Mouse (Mus musculus) heart, embryonic 10.5 days (tissue): ENCODE results near the gene Ccdc71. TPM values are rescaled to one million over a fixed set of nuclear protein-coding genes. Genes with fewer than 3 reads are reported as not detected.

ENCODE experiments used
- DNase-seq: peaks from one replicate; pipeline ENCODE4 v3.0.0-alpha.2; 2017; ENCODE audit warnings: low spot score
- H3K27ac ChIP-seq: fragments of 300-500 bp; sonication (generic); 2 replicates; pipeline ENCODE4 v1.5.1; 2016; ENCODE audit warnings: mild to moderate bottlenecking
- H3K27me3 ChIP-seq: fragments of 300-500 bp; sonication (generic); 2 replicates; pipeline ENCODE4 v1.6.1; 2016; ENCODE audit warnings: mild to moderate bottlenecking; ENCODE audit not compliant: poor library complexity, insufficient read depth, severe bottlenecking
- H3K36me3 ChIP-seq: fragments of 300-500 bp; sonication (generic); 2 replicates; pipeline ENCODE4 v1.6.1; 2016; ENCODE audit warnings: mild to moderate bottlenecking, moderate library complexity
- H3K4me1 ChIP-seq: fragments of 300-500 bp; sonication (generic); 2 replicates; pipeline ENCODE4 v1.6.1; 2016; ENCODE audit warnings: mild to moderate bottlenecking
- H3K4me3 ChIP-seq: fragments of 300-500 bp; sonication (generic); 2 replicates; pipeline ENCODE4 v1.5.1; 2016; ENCODE audit warnings: mild to moderate bottlenecking, moderate library complexity
- H3K9me3 ChIP-seq: fragments of 300-500 bp; sonication (generic); 2 replicates; pipeline ENCODE4 v1.6.1; 2016; ENCODE audit warnings: mild to moderate bottlenecking, moderate library complexity
- WGBS: fragments of 180-500 bp; shearing (Covaris S2); methylation state at CpG from one replicate; pipeline ENCODE4 v1.1.7; 2016; 5-methylcytosine and 5-hydroxymethylcytosine counted together
- polyA plus RNA-seq: library from polyadenylated mRNA; unstranded; fragments of >200 nt; fragmentation: Nextera tagmentation; extraction: Ambion mirVana; gene quantifications from 2 replicates; pipeline ENCODE4 v1.2.1, GENCODE M21; 2016

The Ccdc71 gene
- polyA plus RNA-seq, 1 experiment from 2014 or later, result 61.1 TPM

DNA sequence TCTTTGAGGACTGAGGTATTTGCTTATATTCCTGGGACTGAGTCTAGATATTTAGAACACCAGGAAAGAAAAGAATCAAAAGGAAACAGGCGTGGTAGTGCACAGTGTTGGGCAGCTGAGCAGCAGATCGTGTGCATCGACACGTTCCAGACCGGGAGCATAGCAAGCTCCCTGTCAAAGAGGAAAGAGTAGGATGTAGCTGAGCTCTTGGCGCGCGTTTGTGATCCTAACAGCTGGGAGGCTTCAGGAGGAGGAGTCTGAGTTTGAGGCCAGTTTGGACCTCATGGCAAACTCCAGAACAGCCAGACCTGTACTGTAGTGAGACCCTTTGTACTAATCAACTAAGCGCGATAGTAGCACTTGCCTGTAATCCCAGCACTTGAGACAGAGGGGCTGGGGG lies 1.9 kb downstream of the Ccdc71 start:
- H3K4me3 ChIP-seq, result peak overlapping the region; percentile 92; the same call in 1 of the 2 replicates
- WGBS, result 88% methylated on average over 10 of the region's 10 CpGs
- no peak overlapping the region for H3K27ac ChIP-seq
- H3K27me3 ChIP-seq, result no peaks in the 10 kb centered on the region
- H3K36me3 ChIP-seq, result peaks cover 43% of the 10 kb centered on the region
- H3K4me1 ChIP-seq, result peaks cover 19% of the 10 kb centered on the region
- DNase-seq, result no peak
- no peaks in the 10 kb centered on the region for H3K9me3 ChIP-seq

DNA sequence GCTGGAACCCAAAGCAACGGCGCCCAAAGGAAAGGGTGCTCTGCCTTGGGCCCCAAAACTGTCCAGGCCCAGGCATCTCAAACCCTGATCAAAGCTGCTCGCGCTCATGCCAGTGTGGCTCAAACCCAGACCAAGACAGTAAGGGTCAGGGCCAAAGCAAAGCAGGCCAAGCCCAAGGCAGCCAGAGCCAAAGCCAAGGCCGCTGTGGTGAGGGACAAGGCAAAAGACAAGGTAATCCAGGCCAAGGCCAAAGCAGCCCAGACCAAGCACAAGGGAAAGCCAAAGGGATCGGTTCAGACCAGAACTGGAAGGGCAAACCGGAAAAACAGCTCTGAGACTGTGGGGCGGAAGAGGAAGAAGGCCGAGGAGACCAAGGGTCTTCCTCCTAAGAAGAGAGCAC lies 3.4 kb downstream of the Ccdc71 start:
- H3K27ac ChIP-seq, result no peak overlapping the region
- peaks cover 47% of the 10 kb centered on the region for H3K36me3 ChIP-seq
- no peaks in the 10 kb centered on the region for H3K9me3 ChIP-seq
- H3K4me3 ChIP-seq, result no peak overlapping the region
- H3K4me1 ChIP-seq, result peaks cover 19% of the 10 kb centered on the region
- WGBS, result 96% methylated on average over 9 of the region's 9 CpGs
- no peaks in the 10 kb centered on the region for H3K27me3 ChIP-seq
- no peak for DNase-seq

DNA sequence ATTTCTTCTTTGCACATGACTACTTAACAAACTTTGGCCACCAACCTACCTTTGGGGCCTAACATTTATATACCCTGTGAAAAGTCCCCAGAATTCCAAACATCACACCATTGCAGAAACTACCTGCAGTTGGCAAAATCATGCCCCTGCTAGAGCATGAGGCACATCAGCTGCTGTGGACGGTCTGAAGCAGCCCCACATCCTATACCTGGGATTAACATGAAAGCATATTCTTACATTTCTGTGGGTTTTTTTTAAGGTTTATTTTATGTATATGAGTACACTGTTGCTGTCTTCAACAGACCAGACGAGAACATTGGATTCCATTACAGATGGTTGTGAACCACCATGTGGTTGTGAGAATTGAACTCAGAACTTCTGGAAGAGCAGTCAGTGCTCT lies 5.9 kb downstream of the Ccdc71 start:
- 85% methylated on average over 2 of the region's 2 CpGs for WGBS

DNA sequence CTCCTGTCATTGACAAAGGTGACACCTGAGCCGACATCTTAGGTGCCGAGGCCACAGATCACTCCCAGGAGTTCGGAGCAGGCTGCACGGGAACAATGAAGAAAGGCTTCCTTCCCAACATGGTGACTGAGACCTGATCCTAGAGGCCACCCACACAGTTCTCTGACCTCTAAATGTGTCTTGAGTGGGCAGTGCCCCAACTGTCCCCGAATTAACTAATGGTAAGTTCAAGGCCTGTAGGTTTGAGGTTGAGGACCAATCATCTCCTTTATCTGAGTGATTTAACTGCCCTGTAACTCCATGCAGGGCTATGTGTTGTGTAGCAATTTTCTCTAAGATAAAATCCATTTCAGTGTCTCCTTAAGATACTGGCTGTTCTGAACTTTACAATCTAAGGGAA lies 9.1 kb downstream of the Ccdc71 start:
- no peak overlapping the region for H3K4me3 ChIP-seq
- WGBS, result 72% methylated on average over 5 of the region's 5 CpGs
- H3K36me3 ChIP-seq, result peaks cover 28% of the 10 kb centered on the region
- H3K27me3 ChIP-seq, result no peaks in the 10 kb centered on the region
- H3K27ac ChIP-seq, result no peak overlapping the region; the same call in 1 of the 2 replicates
- H3K9me3 ChIP-seq, result no peaks in the 10 kb centered on the region
- H3K4me1 ChIP-seq, result no peaks in the 10 kb centered on the region
- no peak for DNase-seq

More for the DNA sequence above, 5.9 kb downstream of the Ccdc71 start:
- Histone ChIP-seq H3K4me3 (no peak overlapping the region), H3K4me1 (peaks cover 16% of the 10 kb centered on the region), H3K9me3 (no peaks in the 10 kb centered on the region), H3K36me3 (peaks cover 47% of the 10 kb centered on the region), H3K27me3 (no peaks in the 10 kb centered on the region), H3K27ac (no peak overlapping the region)
- DNase-seq, result no peak

DNA sequence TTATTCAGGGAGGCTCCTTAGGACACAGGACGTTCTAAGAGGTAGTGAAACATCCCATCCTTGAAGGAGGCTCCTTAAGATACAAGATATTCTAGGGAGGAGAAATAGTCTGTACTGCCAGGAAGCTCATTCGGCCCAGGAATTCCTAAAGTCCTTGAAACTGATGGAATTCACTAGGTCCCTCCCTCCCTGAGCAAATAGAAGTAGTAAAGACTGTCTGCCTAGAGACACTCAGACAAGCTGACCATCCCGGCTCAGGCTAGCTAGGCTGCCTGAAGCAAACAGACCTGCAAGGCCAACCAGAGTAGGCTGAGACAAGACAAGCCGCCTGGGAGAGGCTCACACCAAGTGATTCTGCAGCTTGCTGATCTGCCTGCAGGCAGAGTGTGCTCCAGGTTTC lies 9.5 kb downstream of the Ccdc71 start:
- H3K36me3 ChIP-seq, result peaks cover 23% of the 10 kb centered on the region
- no peak for DNase-seq
- WGBS, result 65% methylated on average over 4 of the region's 4 CpGs
- H3K4me3 ChIP-seq, result no peak overlapping the region
- H3K27me3 ChIP-seq, result no peaks in the 10 kb centered on the region
- H3K9me3 ChIP-seq, result no peaks in the 10 kb centered on the region
- H3K4me1 ChIP-seq, result no peaks in the 10 kb centered on the region
- H3K27ac ChIP-seq, result no peak overlapping the region

DNA sequence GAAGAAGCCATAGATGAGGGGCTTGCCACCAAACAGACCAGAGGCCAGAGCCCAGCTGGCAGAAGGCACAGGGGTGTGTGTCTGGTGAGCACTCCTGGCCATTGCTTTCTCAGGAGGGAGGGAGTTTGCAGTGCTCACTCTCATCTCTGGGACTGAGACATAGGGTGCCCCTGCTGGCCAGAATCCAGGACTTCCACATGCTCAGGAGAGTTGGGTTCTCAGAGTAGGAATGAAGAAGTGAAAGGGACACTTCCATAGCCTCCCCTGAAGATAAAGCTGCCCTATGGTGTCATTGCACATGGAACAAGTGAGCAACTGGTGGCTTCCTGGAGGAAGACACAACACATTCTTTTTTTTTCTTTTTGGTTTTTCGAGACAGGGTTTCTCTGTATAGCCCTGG lies 14.2 kb downstream of the Ccdc71 start:
- H3K4me1 ChIP-seq, result peaks cover 9% of the 10 kb centered on the region
- no peaks in the 10 kb centered on the region for H3K27me3 ChIP-seq
- no peak for DNase-seq
- 50% methylated on average over 1 of the region's 1 CpGs for WGBS
- H3K36me3 ChIP-seq, result no peaks in the 10 kb centered on the region
- H3K4me3 ChIP-seq, result no peak overlapping the region
- no peak overlapping the region for H3K27ac ChIP-seq
- no peaks in the 10 kb centered on the region for H3K9me3 ChIP-seq

DNA sequence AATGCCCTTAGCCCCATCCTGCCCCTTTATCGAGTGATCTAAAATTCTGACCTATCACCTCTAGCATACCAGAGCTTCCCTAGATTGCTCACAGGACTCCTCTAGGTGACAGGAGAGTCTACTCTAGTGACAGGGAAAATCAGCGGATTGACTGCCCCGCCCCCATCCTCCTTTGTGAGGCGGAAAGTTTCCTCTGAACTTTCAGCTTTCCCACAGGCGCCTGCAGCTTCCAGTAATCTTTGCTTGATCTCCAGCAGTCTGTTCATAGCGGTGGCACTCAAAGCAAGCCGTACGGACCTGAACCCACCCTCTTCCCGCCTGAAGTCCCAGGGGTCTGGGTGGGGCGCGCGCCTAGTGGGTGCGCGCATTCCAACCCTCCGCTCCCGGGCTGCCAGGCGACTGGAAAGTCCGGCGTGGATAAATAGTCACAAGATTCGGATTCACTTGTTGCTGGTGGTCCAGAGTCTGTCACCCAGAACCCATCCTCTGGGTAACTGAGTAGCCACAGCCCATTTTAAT lies 18.4 kb downstream of the Ccdc71 start:
- Histone ChIP-seq H3K4me3 (peak overlapping the region; percentile 67), H3K27me3 (no peaks in the 10 kb centered on the region), H3K27ac (peak overlapping the region; percentile 94), H3K4me1 (peaks cover 35% of the 10 kb centered on the region), H3K9me3 (no peaks in the 10 kb centered on the region), H3K36me3 (peaks cover 27% of the 10 kb centered on the region)
- peak; percentile 93 for DNase-seq
- under 1% methylated on average over 20 of the region's 20 CpGs for WGBS

DNA sequence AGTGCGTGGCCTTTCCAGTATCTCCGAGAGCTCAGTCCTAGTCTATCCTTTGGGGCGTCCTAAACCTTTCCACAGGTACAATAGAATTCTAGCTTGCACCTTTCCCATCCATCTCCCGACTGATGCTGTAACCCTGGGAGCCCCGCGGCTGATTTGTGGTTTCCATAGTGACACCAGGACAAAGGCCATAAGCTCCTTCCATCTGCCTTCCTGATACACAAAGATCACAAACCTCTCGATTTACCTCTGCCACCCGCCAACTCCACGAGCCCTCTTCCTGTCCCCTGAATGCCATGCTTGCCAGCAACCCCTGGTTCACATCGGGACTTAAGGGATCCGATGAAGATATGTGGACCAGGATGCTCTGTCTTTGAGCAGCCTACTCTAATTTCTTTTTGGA lies 18.9 kb downstream of the Ccdc71 start:
- Histone ChIP-seq H3K27me3 (no peaks in the 10 kb centered on the region), H3K36me3 (peaks cover 33% of the 10 kb centered on the region), H3K9me3 (no peaks in the 10 kb centered on the region), H3K4me3 (peak overlapping the region; percentile 67), H3K27ac (peak overlapping the region; percentile 94), H3K4me1 (peaks cover 35% of the 10 kb centered on the region)
- WGBS, result 38% methylated on average over 11 of the region's 11 CpGs
- DNase-seq, result no peak

DNA sequence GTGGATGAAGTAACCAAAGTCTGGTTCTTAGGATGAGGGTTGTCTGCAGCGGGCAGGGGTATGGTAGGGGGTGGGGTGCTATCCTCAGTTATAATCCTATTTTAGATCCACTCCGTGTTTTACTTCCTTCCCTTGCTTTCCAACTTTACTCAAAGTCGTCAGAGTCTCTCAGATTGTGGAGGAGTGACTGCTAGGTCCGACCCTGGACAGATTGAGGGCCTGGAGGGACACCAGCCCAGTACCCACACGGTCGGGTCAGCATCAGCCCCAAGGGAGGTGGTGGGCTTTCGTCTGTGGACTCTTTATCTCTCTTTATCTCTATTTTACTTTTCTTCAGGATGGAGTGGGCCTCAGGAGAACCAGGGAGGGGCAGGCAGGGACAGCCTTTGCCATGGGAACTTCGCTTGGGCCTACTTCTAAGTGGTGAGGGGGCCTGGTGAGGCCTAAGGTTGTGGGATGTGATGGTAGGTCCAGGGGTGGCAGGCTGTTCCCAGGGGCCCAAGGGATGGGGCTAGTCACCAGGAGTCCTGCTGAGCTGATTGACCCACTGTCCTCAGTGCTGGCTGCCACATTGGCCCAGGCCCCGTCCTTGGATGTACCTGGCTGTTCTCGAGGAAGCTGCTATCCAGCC lies 19.5 kb downstream of the Ccdc71 start, which contains the start of gene Lamb2:
Lamb2 (plus strand) TSS at position 16 of the 631 bp plus-strand sequence.
- H3K27me3 ChIP-seq, result no peaks in the 10 kb centered on the region
- no peak for DNase-seq
- peak within 1 kb of the TSS; percentile 67 for H3K4me3 ChIP-seq
- peak within 1 kb of the TSS; percentile 94 for H3K27ac ChIP-seq
- peaks cover 35% of the 10 kb centered on the region for H3K4me1 ChIP-seq
- H3K9me3 ChIP-seq, result no peaks in the 10 kb centered on the region
- H3K36me3 ChIP-seq, result peaks cover 39% of the 10 kb centered on the region
- 10% methylated on average over 10 of the region's 10 CpGs for WGBS

DNA sequence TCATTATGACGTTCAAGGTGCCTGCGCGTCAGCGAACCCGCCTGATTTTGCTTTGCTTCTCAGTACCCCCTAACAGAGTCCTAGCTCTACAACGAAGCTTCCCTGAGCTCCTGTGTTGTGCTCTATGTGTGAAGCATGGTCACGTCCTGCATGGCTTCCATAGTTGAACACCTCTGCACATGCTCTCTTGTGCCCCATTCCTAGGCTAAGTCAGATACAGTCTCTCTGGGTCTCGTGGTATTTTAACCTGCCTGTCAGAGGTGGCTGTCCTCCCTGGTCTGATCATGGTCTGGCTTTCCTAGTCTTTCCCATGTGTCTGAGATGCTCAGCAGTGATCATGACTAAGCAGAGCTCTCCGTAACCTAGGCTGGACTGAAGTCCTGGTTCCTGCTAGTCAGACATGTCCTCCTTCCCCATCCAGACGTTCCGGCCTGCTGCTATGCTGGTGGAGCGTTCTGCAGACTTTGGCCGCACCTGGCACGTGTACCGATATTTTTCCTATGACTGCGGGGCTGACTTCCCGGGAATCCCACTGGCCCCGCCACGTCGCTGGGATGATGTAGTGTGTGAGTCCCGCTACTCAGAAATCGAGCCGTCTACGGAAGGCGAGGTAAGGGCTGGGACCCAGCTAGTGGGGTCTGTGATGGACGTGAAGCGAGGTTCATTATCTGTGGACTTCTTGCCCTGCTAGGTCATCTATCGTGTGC lies 20.6 kb downstream of the Ccdc71 start:
- peak overlapping the region; percentile 94 for H3K27ac ChIP-seq

DNA sequence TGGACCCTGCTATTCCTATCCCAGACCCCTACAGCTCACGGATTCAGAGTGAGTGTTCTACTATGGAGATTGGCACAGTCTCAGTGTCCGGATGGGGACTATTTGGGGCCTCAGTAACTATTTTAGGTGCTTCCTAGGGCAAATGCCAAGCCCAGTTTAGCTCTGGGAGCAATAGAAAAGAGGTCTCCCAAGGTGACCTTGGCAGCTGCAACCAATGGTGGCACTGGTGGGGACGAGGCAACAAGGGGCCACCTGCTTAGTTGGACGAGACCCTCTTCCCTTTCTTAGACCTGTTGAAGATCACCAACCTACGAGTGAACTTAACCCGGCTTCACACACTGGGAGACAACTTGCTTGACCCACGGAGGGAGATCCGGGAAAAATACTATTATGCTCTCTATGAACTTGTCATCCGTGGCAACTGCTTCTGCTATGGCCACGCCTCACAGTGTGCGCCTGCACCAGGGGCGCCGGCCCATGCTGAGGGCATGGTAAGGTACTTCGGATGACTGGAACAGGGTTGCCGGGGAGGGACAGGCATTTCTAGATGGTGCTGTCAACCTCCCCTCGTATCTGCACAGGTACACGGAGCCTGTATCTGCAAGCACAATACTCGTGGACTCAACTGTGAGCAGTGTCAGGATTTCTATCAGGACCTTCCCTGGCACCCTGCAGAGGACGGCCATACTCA lies 21.3 kb downstream of the Ccdc71 start:
- peak overlapping the region; percentile 70 for H3K27ac ChIP-seq
- peak overlapping the region; percentile 67; the same call in 1 of the 2 replicates for H3K4me3 ChIP-seq
- DNase-seq, result no peak
- 82% methylated on average over 19 of the region's 19 CpGs for WGBS
- peaks cover 57% of the 10 kb centered on the region for H3K36me3 ChIP-seq
- peaks cover 35% of the 10 kb centered on the region for H3K4me1 ChIP-seq
- no peaks in the 10 kb centered on the region for H3K9me3 ChIP-seq
- no peaks in the 10 kb centered on the region for H3K27me3 ChIP-seq

More for the DNA sequence above, 20.6 kb downstream of the Ccdc71 start:
- H3K4me1 ChIP-seq, result peaks cover 35% of the 10 kb centered on the region
- peaks cover 50% of the 10 kb centered on the region for H3K36me3 ChIP-seq
- no peaks in the 10 kb centered on the region for H3K27me3 ChIP-seq
- WGBS, result 85% methylated on average over 28 of the region's 28 CpGs
- H3K9me3 ChIP-seq, result no peaks in the 10 kb centered on the region
- DNase-seq, result no peak
- H3K4me3 ChIP-seq, result peak overlapping the region; percentile 67

DNA sequence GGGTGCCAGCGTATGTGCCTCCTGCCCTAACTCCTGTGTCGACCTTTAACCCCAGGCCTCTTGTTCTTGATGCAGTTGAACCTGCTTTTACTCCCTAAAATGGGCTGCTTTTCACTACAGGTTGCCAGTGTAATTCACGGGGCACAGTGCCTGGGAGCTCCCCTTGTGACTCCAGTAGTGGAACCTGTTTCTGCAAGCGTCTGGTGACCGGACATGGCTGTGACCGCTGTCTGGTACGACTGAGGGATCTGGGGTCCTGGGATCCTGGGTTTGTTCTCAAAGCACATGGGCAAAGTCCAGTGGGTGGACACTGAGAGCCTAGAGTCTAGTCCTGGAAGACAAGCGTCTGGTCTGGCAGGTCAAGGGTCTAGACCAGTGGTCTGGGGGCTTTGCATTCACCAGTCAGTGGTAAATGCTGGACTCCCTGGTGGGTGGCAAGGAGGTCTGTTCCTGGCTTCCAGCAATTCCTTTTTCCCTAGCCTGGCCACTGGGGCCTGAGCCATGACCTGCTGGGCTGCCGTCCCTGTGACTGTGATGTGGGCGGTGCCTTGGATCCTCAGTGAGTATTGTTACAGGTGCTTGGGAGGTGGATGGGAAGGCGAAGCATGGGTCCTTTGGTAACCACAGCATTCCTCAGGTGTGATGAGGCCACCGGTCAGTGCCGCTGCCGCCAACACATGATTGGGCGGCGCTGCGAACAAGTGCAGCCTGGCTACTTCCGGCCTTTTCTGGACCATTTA lies 22.9 kb downstream of the Ccdc71 start:
- Histone ChIP-seq H3K36me3 (peaks cover 73% of the 10 kb centered on the region), H3K27ac (no peak overlapping the region), H3K9me3 (no peaks in the 10 kb centered on the region), H3K27me3 (no peaks in the 10 kb centered on the region), H3K4me3 (no peak overlapping the region), H3K4me1 (peaks cover 35% of the 10 kb centered on the region)
- WGBS, result 92% methylated on average over 18 of the region's 18 CpGs
- no peak for DNase-seq
